Mouse (Mus musculus) erythroblast, adult 5-6 weeks (primary cell): Measurements from ENCODE around the gene Fry. TPM values are rescaled to one million over a fixed set of nuclear protein-coding genes. Genes with fewer than 3 reads are reported as not detected.

Experiments used
- ATAC-seq: replicated peaks from 2 replicates; pipeline ENCODE4 v1.8.0; 2016; ENCODE audit warnings: moderate number of reproducible peaks, mild to moderate bottlenecking, moderate TSS enrichment, inconsistent platforms; ENCODE audit not compliant: poor library complexity, low FRiP score, severe bottlenecking
- total RNA-seq, 2 experiments: library from RNA; stranded (forward) in 1 of 2; stranded (reverse) in 1 of 2; fragments of 150-400 nt in 1 of 2; fragments of 200-764, 138-1000 nt in 1 of 2; gene quantifications; 2 replicates each; pipeline versions ENCODE4 v1.2.3 to v1.2.4; 2015 to 2017; ENCODE audit warnings: low replicate concordance in 2 of 2

The Fry gene
- total RNA-seq, 2 experiments from 2014 or later: 16.1 to 16.4 TPM

GRCm38 (mm10) chr5:150417223-150417622, 298.8 kb downstream of the Fry start:
- ATAC-seq: no peak

DNA sequence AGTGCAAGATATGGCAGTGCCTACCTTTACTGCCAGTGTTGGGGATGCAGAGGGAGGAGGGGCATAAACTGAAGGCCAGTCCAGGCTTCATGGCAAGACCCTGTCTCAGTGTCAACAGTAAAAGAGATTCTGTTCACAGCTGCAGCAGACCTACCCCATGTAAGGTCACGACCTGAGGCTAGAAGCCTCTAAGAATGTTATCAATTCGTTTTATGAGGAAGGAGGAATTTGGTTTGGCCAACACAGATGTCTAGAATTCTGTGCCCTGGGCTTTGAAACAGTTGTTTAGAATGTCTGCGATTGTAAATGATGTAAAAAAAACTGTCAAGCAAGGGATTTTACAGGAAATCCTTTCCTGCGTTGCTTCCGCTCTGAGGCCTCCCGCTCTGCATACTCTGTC, 299.6 kb downstream of the Fry start:
- ATAC-seq: no peak

DNA sequence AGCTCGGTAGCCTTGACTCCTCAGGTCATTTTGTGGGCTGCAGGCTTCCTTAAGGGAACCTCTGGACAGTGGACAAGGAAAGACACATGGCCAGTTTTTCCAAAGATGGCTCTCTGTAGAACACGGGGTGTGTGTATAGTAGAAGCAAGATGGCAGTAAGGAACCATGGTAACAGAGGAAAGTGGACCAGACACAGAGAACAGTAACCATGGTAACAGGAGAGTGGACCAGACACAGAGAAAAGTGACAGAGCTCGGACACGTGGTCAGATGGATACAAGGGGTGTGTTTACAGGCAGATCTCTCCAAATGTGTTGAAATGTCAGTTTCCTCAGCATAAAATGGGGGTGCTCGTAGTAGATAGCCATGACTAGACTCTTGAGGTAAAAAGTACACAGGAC, 306.6 kb downstream of the Fry start:
- ATAC-seq: peak; percentile 31; the same call in 1 of the 2 replicates

GRCm38 (mm10) chr5:150426595-150426994, 308.1 kb downstream of the Fry start:
- ATAC-seq: peak; percentile 76

DNA sequence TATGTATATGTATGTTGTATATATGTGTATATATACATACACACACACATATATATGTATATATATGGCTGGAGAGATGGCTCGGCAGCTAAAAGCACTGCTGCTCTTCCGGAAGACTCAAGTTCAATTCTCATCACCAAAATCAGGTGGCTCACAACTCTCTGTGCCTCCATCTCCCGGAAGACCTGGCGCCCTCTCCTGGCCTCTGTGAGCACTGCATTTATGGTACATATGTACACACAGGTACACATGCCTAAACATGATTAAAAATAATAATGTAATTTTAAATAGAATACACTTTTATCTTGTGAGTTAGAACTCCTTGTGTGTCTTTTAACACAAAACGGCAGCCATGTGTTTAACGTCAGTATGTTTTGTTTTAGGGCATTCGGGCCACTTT, 312.8 kb downstream of the Fry start:
- ATAC-seq: 0 out of 2 replicates have a peak, but pooled peaks have one; percentile 58

- ATAC-seq: no peak
These were observed 314.5 kb downstream of the Fry start for GRCm38 (mm10) chr5:150432960-150433359.

- no peak for ATAC-seq
These were observed 318.4 kb downstream of the Fry start for GRCm38 (mm10) chr5:150436629-150437389.

DNA sequence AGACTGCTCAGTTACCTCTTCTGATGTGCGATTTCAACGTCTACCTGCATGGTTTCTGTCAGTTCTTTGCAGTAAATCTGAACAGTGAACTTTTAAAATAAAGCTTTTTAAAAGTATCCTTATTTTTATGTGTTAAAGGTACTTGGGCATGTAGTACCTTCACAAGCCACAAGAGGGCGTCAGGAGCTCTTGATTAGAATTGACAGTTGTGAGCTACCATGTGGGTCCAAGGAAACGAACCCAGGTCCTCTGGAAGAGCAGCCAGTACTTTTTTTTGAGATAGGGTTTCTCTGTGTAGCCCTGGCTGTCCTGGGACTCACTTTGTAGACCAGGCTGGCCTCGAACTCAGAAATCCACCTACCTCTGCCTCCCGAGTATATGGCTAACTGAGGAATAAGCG, 323.2 kb downstream of the Fry start:
- ATAC-seq: peak; percentile 80

GRCm38 (mm10) chr5:150451281-150452003, 333.0 kb downstream of the Fry start:
- ATAC-seq: no peak

- no peak for ATAC-seq
These were observed 333.7 kb downstream of the Fry start for GRCm38 (mm10) chr5:150452004-150452626.

DNA sequence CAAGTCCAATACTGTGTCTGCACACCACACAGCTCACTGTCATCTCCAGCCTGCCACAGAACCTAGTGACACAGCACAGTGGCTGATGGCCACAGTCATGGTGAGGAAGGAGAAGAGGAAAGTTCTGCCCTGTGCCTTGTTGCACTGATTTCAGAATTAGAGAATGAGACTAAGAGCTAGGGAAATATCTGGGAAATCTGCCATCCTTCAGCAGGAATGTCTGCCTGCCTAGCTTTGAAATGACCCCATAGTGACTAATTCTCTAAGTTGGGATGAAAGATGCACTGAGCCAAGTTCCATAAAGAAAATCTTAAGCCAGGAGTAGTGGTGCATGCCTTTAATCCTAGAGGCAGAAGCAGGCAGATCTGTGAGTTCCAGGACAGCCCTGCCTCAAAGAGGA, 334.2 kb downstream of the Fry start:
- ATAC-seq: no peak

- no peak for ATAC-seq
These were observed 335.0 kb downstream of the Fry start for GRCm38 (mm10) chr5:150453490-150453889.

DNA sequence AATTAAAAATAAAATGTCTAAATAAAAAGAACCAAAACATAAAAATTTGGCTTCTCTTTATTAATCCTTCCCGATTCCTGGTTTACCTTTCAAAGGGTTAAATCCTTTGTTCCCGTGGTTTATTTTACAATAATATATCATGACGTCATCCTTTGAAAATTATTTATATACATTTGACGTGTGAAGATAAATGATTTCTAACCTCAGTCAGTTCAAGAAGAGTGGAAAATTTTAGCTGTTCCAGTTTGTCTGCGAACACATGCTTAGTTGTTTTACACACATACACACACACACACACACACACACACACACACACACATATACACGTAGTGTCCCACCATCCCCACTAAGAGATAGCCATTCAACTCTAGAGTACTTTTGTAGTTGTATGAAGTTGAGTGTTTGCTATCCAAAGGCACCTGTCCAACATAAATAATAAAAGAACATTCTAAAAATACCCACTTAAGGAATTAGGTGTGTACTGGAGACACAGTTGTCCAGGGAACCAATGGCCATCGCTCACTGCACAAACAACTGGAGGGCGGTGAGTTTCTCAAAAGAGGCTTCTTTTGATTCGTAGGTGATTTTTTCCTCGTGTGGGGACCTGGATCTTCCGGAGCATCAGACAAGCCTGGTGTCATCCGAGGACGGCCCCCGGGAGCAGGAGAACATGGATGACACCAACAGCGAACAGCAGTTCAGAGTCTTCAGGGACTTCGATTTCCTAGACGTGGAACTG, 338.9 kb downstream of the Fry start:
- no peak for ATAC-seq

DNA sequence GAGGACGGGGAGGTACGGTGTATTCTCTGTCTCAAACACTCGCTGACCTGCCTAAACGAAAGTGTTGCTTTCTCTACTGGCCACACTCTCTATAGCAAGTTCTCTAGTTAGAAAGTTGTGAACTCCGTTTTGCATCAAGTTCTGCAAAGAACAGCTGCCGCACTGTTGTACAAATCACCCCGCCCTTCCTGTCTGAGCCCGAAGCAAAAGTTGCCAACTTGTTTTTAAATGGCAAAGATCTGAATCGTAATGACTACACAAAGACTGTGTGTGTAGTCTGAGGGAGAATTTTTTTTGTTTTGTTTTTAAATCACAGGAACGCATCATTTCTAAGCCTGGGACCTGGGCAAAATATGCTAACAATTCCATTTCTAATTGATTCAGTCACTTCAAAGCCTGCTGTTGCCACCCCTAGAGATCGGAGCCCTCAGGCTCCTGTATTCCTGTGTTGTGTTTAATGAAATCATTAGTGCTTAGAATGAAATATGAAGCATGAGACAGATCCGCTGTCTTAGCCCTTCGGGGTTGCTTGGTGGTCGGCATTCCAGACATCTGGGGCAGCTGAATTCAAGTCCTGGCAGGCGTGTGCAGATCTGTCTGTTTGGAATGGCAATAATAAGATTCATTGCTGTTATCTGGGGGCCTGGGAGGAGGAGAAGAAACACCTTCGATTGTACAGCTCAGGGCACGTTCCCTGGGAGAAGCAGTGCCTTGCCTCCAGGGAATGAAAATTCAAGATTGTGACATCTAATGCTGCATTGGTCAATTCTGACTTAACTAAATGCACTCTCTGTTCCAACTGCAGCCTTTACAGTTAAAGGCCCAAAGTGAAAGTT, 339.7 kb downstream of the Fry start:
- no peak for ATAC-seq

- ATAC-seq: no peak
These were observed 341.4 kb downstream of the Fry start for GRCm38 (mm10) chr5:150459801-150460200.

DNA sequence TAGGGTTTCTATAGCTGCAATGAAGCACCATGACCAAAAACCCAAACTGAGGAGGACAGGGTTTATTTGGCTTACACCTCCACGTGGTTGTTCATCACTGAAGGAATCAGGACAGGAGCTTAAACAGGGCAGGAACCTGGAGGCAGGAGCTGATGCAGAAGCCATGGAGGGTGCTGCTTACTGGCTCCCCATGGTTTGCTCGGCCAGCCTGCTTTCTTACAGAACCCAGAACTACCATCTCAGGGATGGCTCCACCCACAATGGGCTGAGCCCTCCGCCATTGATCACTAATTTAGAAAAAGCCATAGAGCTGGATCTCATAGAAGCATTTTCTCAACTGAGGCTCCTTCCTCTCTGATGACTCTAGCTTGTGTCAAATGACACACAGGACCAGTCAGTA, 346.3 kb downstream of the Fry start:
- ATAC-seq: no peak

- ATAC-seq: 0 out of 2 replicates have a peak, but pooled peaks have one; percentile 4
These were observed 346.8 kb downstream of the Fry start for GRCm38 (mm10) chr5:150465218-150465617.

- peak; percentile 95 for ATAC-seq
These were observed 347.7 kb downstream of the Fry start for GRCm38 (mm10) chr5:150466132-150466531.

- ATAC-seq: no peak
These were observed 350.0 kb downstream of the Fry start for GRCm38 (mm10) chr5:150468431-150468830.
